Mouse (Mus musculus) MEL (cell line): Measurements from ENCODE around the gene Copz1. TPM values are rescaled to one million over a fixed set of nuclear protein-coding genes. Genes with fewer than 3 reads are reported as not detected.
A peak's percentile ranks its signal among the peaks of the same experiment; 100 is the strongest.

Experiments
- DNase-seq: peaks from one replicate; pipeline ENCODE4 v3.0.0; 2011; ENCODE audit warnings: low read depth, low spot score
- H3K27ac ChIP-seq: 2 replicates; pipeline ENCODE4 v1.5.1; 2012; ENCODE audit warnings: low read depth, mild to moderate bottlenecking, control low read depth, low read length, moderate library complexity; ENCODE audit not compliant: control insufficient read depth
- H3K27me3 ChIP-seq, 2 experiments: fragments of 150-350 bp in 1 of 2; sonication (generic) in 1 of 2; 2 replicates each; pipeline ENCODE4 v1.6.1; 2012; ENCODE audit warnings: low read length in 2 of 2, mild to moderate bottlenecking in 2 of 2, improper control_type of control experiment in 1 of 2, moderate library complexity in 1 of 2; ENCODE audit not compliant: insufficient read depth in 2 of 2, control insufficient read depth in 1 of 2
- H3K36me3 ChIP-seq, 2 experiments: 2 replicates each; pipeline ENCODE4 v1.6.1; 2012 to 2014; ENCODE audit warnings: low read length in 2 of 2, improper control_type of control experiment in 1 of 2, inconsistent platforms in 1 of 2, mild to moderate bottlenecking in 1 of 2; ENCODE audit not compliant: insufficient read depth in 2 of 2, control insufficient read depth in 1 of 2
- H3K4me1 ChIP-seq, 2 experiments: fragments of 150-350 bp in 1 of 2; sonication (generic) in 1 of 2; 2 replicates each; pipeline ENCODE4 v1.6.1; 2012; ENCODE audit warnings: low read length in 2 of 2, improper control_type of control experiment in 1 of 2, mild to moderate bottlenecking in 1 of 2; ENCODE audit not compliant: insufficient read depth in 2 of 2, control insufficient read depth in 1 of 2
- H3K4me3 ChIP-seq, 2 experiments: fragments of 150-350 bp in 1 of 2; sonication (generic) in 1 of 2; 2 replicates each; pipeline ENCODE4 v1.5.1; 2012; ENCODE audit warnings: low read depth in 2 of 2, low read length in 2 of 2, mild to moderate bottlenecking in 2 of 2, moderate library complexity in 2 of 2, control low read depth in 1 of 2, improper control_type of control experiment in 1 of 2; ENCODE audit not compliant: control insufficient read depth in 1 of 2, insufficient read depth in 1 of 2
- H3K79me2 ChIP-seq: 2 replicates; pipeline ENCODE4 v1.6.1; 2012; ENCODE audit warnings: mild to moderate bottlenecking, low read length, moderate library complexity; ENCODE audit not compliant: control insufficient read depth, poor library complexity, insufficient read depth
- H3K9ac ChIP-seq: 2 replicates; pipeline ENCODE4 v1.6.1; 2012; ENCODE audit warnings: low read depth, mild to moderate bottlenecking, control low read depth, low read length, moderate library complexity; ENCODE audit not compliant: control insufficient read depth, poor library complexity, severe bottlenecking
- H3K9me3 ChIP-seq: fragments of 150-350 bp; sonication (generic); replicated peaks from 2 replicates; pipeline ENCODE4 v1.6.1; 2012; ENCODE audit warnings: mild to moderate bottlenecking, low read length, improper control_type of control experiment, moderate library complexity; ENCODE audit not compliant: insufficient read depth
- CTCF ChIP-seq, 3 experiments: IDR thresholded peaks in 2 of 3; conservative IDR thresholded peaks in 1 of 3; 2 replicates each; pipeline ENCODE4 v1.5.1; 2011 to 2012; ENCODE audit warnings: low read length in 3 of 3, low read depth in 2 of 3, mild to moderate bottlenecking in 2 of 3, improper control_type of control experiment in 1 of 3, inconsistent platforms in 1 of 3, mixed read lengths in 1 of 3, moderate library complexity in 1 of 3; ENCODE audit not compliant: control insufficient read depth in 1 of 3, insufficient read depth in 1 of 3, poor library complexity in 1 of 3, severe bottlenecking in 1 of 3
- EP300 ChIP-seq, 2 experiments: IDR thresholded peaks; 2 replicates each; pipeline ENCODE4 v1.6.1; 2011; ENCODE audit warnings: improper control_type of control experiment in 2 of 2, low read length in 2 of 2, low read depth in 1 of 2, mild to moderate bottlenecking in 1 of 2
- ETS1 ChIP-seq: IDR thresholded peaks from 2 replicates; pipeline ENCODE4 v1.6.1; 2012; ENCODE audit warnings: low read depth, mild to moderate bottlenecking, inconsistent platforms, low read length, improper control_type of control experiment, moderate library complexity
- GATA1 ChIP-seq: IDR thresholded peaks from 2 replicates; pipeline ENCODE4 v1.6.1; 2011; ENCODE audit warnings: low read depth, low read length, improper control_type of control experiment
- MAFK ChIP-seq: IDR thresholded peaks from 2 replicates; pipeline ENCODE4 v1.6.1; 2011; ENCODE audit warnings: low read depth, mild to moderate bottlenecking, low read length, improper control_type of control experiment, borderline replicate concordance
- MAZ ChIP-seq: IDR thresholded peaks from 2 replicates; pipeline ENCODE4 v1.6.1; 2012; ENCODE audit warnings: low read depth, mild to moderate bottlenecking, inconsistent platforms, low read length, improper control_type of control experiment
- MEF2A ChIP-seq: IDR thresholded peaks from 2 replicates; pipeline ENCODE4 v1.6.1; 2014; ENCODE audit warnings: low read depth, mild to moderate bottlenecking, inconsistent platforms, low read length, improper control_type of control experiment; ENCODE audit not compliant: poor library complexity, insufficient replicate concordance, severe bottlenecking; ENCODE audit errors: extremely low read depth
- MYC ChIP-seq: IDR thresholded peaks from 2 replicates; pipeline ENCODE4 v1.6.1; 2011; ENCODE audit warnings: low read depth, mild to moderate bottlenecking, low read length, improper control_type of control experiment, moderate library complexity
- NRF1 ChIP-seq: IDR thresholded peaks from 2 replicates; pipeline ENCODE4 v1.6.1; 2014; ENCODE audit warnings: low read depth, mild to moderate bottlenecking, inconsistent platforms, low read length, improper control_type of control experiment, moderate library complexity; ENCODE audit not compliant: poor library complexity, insufficient read depth, severe bottlenecking
- POLR2A ChIP-seq, 2 experiments: IDR thresholded peaks; 2 replicates each; pipeline ENCODE4 v1.6.1; 2011 to 2012; ENCODE audit warnings: low read length in 2 of 2, mild to moderate bottlenecking in 2 of 2, control low read depth in 1 of 2, improper control_type of control experiment in 1 of 2, low read depth in 1 of 2, moderate library complexity in 1 of 2; ENCODE audit not compliant: control insufficient read depth in 1 of 2, insufficient read depth in 1 of 2, poor library complexity in 1 of 2
- POLR2AphosphoS2 ChIP-seq: IDR thresholded peaks from 2 replicates; pipeline ENCODE4 v1.6.1; 2011; ENCODE audit warnings: low read length, improper control_type of control experiment
- RAD21 ChIP-seq: IDR thresholded peaks from 2 replicates; pipeline ENCODE4 v1.6.1; 2011; ENCODE audit warnings: mild to moderate bottlenecking, low read depth, low read length, improper control_type of control experiment
- SIN3A ChIP-seq: IDR thresholded peaks from 2 replicates; pipeline ENCODE4 v1.6.1; 2012; ENCODE audit warnings: low read length, improper control_type of control experiment, inconsistent platforms
- SMC3 ChIP-seq: IDR thresholded peaks from 2 replicates; pipeline ENCODE4 v1.6.1; 2011; ENCODE audit warnings: low read depth, low read length, improper control_type of control experiment
- TBP ChIP-seq: IDR thresholded peaks from 2 replicates; pipeline ENCODE4 v1.8.0; 2011; ENCODE audit warnings: low read depth, low read length, improper control_type of control experiment
- TCF12 ChIP-seq: IDR thresholded peaks from 2 replicates; pipeline ENCODE4 v1.6.1; 2014; ENCODE audit warnings: low read depth, mild to moderate bottlenecking, inconsistent platforms, low read length, improper control_type of control experiment, moderate library complexity
- UBTF ChIP-seq: IDR thresholded peaks from 2 replicates; pipeline ENCODE4 v1.6.1; 2012; ENCODE audit warnings: low read depth, mild to moderate bottlenecking, inconsistent platforms, low read length, improper control_type of control experiment, moderate library complexity, borderline replicate concordance; ENCODE audit not compliant: insufficient read depth
- ZC3H11A ChIP-seq: IDR thresholded peaks from 2 replicates; pipeline ENCODE4 v1.6.1; 2012; ENCODE audit warnings: low read depth, mild to moderate bottlenecking, inconsistent platforms, low read length, improper control_type of control experiment
- polyA plus RNA-seq, 2 experiments: library from polyadenylated mRNA; stranded (reverse) in 1 of 2; unstranded in 1 of 2; fragments of >175 nt in 1 of 2; fragments of >200 nt in 1 of 2; gene quantifications; 2 replicates each; pipeline versions ENCODE4 v1.2.1 to v1.2.4; 2012; ENCODE audit warnings: low replicate concordance in 2 of 2, low read depth in 1 of 2; ENCODE audit not compliant: insufficient read length in 2 of 2, insufficient read depth in 1 of 2, missing spikeins in 1 of 2
- total RNA-seq: library from RNA; depleted of rRNA; stranded (reverse); fragments of 300-350 nt; gene quantifications from 2 replicates; pipeline ENCODE4 v1.2.3, GENCODE M21; 2012

Copz1 gene
- total and polyA plus RNA-seq, 3 experiments, result 46.7 to 822 (median 117) TPM

GRCm38 (mm10) chr15:103224161-103224560 is 48.4 kb upstream of the Copz1 start:
- no peak overlapping the region for H3K27ac ChIP-seq
- H3K4me1 ChIP-seq, result peaks cover 0 to 2% of the 10 kb centered on the region in 2 experiments; a peak in 1 of 4 replicates
- no peak for DNase-seq
- no peak for TF ChIP-seq SIN3A
- TF ChIP-seq CTCF (IDR thresholded peaks at IDR 0.05 in 2 of 3, conservative IDR thresholded peaks at IDR 0.05 in 1 of 3; ENCODE audit: control insufficient read depth in 1 of 3, insufficient read depth in 1 of 3, low read depth in 2 of 3, low read length in 3 of 3, poor library complexity in 1 of 3, severe bottlenecking in 1 of 3), result peak in 1 of 3 experiments; percentile 17; a peak in 1 of 6 replicates
- no peaks in the 10 kb centered on the region for H3K9me3 ChIP-seq
- peaks cover 32% of the 10 kb centered on the region for H3K79me2 ChIP-seq
- peaks cover 0 to 2% of the 10 kb centered on the region in 2 experiments; a peak in 3 of 4 replicates for H3K36me3 ChIP-seq
- H3K27me3 ChIP-seq, result no peaks in the 10 kb centered on the region
- no peak overlapping the region for H3K9ac ChIP-seq
- H3K4me3 ChIP-seq, result no peak overlapping the region

- no peak for TF ChIP-seq POLR2A (IDR thresholded peaks at IDR 0.05; ENCODE audit: control insufficient read depth in 1 of 2, insufficient read depth in 1 of 2, low read depth in 1 of 2, low read length in 2 of 2, poor library complexity in 1 of 2)
- TF ChIP-seq MAZ, result no peak
- TF ChIP-seq MEF2A, result no peak
- no peak for TF ChIP-seq NRF1
- TF ChIP-seq TBP, result no peak
- no peak for TF ChIP-seq CTCF (IDR thresholded peaks at IDR 0.05 in 2 of 3, conservative IDR thresholded peaks at IDR 0.05 in 1 of 3; ENCODE audit: control insufficient read depth in 1 of 3, insufficient read depth in 1 of 3, low read depth in 2 of 3, low read length in 3 of 3, poor library complexity in 1 of 3, severe bottlenecking in 1 of 3)
- no peak for TF ChIP-seq EP300 (IDR thresholded peaks at IDR 0.05; ENCODE audit: low read depth in 1 of 2, low read length in 2 of 2)
- no peak for TF ChIP-seq RAD21
- TF ChIP-seq MAFK, result no peak
- no peak for TF ChIP-seq TCF12
- TF ChIP-seq SMC3, result no peak
- TF ChIP-seq UBTF, result no peak
- TF ChIP-seq ETS1, result no peak
- TF ChIP-seq MYC, result no peak
- no peak for TF ChIP-seq GATA1
- no peak for TF ChIP-seq POLR2AphosphoS2
- no peak for TF ChIP-seq ZC3H11A
- DNase-seq, result no peak
These were observed 45.5 kb upstream of the Copz1 start for GRCm38 (mm10) chr15:103227022-103227421.

More at GRCm38 (mm10) chr15:103227022-103227421, 45.5 kb upstream of the Copz1 start:
- Histone ChIP-seq H3K4me1 (peaks cover 0 to 4% of the 10 kb centered on the region in 2 experiments; a peak in 1 of 4 replicates), H3K4me3 (no peak overlapping the region), H3K9ac (no peak overlapping the region), H3K27ac (no peak overlapping the region), H3K79me2 (peaks cover 26% of the 10 kb centered on the region), H3K36me3 (peaks cover 2% of the 10 kb centered on the region in 2 experiments), H3K9me3 (no peaks in the 10 kb centered on the region), H3K27me3 (no peaks in the 10 kb centered on the region)
